10 mouse cellular contexts compared by ENCODE assay signal in the genomic region with DNA sequence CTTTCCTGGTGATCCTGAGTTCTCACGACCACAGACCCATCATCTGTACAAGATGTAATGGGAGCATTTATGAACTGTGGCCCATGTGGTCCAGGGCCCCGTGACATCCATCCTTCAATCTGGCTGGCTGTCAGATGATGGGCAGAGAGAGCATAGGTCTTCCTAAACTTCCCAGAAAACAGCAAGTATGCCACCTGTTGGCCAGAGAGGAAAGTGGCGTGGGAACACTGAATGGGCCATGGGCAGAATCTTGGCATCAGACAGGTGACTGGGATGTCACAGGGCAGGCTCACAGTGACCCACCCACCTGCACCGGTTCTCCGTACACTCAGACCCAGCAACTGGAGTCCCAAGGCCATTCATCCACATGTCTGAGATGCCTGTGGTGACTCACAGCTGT. TPM values are rescaled to one million over a fixed set of nuclear protein-coding genes. Genes with fewer than 3 reads are reported as not detected.
A peak's percentile ranks its signal among the peaks of the same experiment; 100 is the strongest.
DNase-seq lines count a peak whose midpoint lies in the region; ATAC-seq and TF ChIP-seq lines count a peak whose summit lies in the region.
"Had no signal": no experiment of that assay in that cellular context is flagged by ENCODE, and none has a peak within 500 bp of the region (broad histone marks: within the 10 kb centered on the region; RNA-seq: fewer than 3 reads in every experiment).

No protein-coding gene starts in this region.

- 28% methylated on average over 5 of the region's 5 CpGs for WGBS in liver, postnatal 0 days (ENCODE audit: insufficient replicate concordance)
- WGBS in liver, embryonic 12.5 days (ENCODE audit: insufficient replicate concordance), result 35% methylated on average over 5 of the region's 5 CpGs
- 45% methylated on average over 5 of the region's 5 CpGs for WGBS in thymus, adult 2 months

- H3K4me2 ChIP-seq in liver, postnatal 0 days (ENCODE audit: low read depth, low read length), result no peak overlapping the region
- H3K4me2 ChIP-seq in liver, embryonic 12.5 days, result no peak overlapping the region
- H3K4me2 ChIP-seq: liver, embryonic 15.5 days had no signal

- no peak overlapping the region for H3K4me3 ChIP-seq in liver, postnatal 0 days (ENCODE audit: low read depth, low read length)
- no peak overlapping the region for H3K4me3 ChIP-seq in liver, embryonic 12.5 days
- no peak overlapping the region for H3K4me3 ChIP-seq in thymus, adult 2 months (ENCODE audit: control insufficient read depth, insufficient read depth, low read length)
- H3K4me3 ChIP-seq: liver, embryonic 15.5 days had no signal

- no peaks in the 10 kb centered on the region for H3K27me3 ChIP-seq in liver, postnatal 0 days (ENCODE audit: insufficient read depth, low read length)
- 0 out of 2 replicates have a peak, but pooled peaks cover 4% of the 10 kb centered on the region for H3K27me3 ChIP-seq in liver, embryonic 12.5 days (replicated peaks)
- H3K27me3 ChIP-seq in thymus, adult 2 months (ENCODE audit: control insufficient read depth, insufficient read depth, low read length), result no peaks in the 10 kb centered on the region
- H3K27me3 ChIP-seq: liver, embryonic 15.5 days had no signal

- no peaks in the 10 kb centered on the region for H3K9me3 ChIP-seq in liver, postnatal 0 days (ENCODE audit: low read length)
- no peaks in the 10 kb centered on the region for H3K9me3 ChIP-seq in liver, embryonic 12.5 days (replicated peaks)
- H3K9me3 ChIP-seq: G1E; liver, embryonic 15.5 days had no signal

- H3K27ac ChIP-seq in liver, postnatal 0 days (ENCODE audit: low read depth), result no peak overlapping the region
- no peak overlapping the region for H3K27ac ChIP-seq in liver, embryonic 12.5 days
- peak overlapping the region; percentile 75 for H3K27ac ChIP-seq in thymus, adult 2 months (ENCODE audit: control insufficient read depth, insufficient read depth, low read length)
- H3K27ac ChIP-seq: liver, embryonic 15.5 days had no signal

- TF ChIP-seq CTCF in liver, postnatal 0 days (IDR thresholded peaks at IDR 0.05; ENCODE audit: low read depth), result peak; percentile 79
- no peak; the same call in 1 of the 2 replicates for TF ChIP-seq CTCF in thymus, adult 2 months (IDR thresholded peaks at IDR 0.05; ENCODE audit: borderline replicate concordance, control insufficient read depth, extremely low read depth, insufficient read depth, low read length, poor library complexity)

- H3K9ac ChIP-seq in liver, postnatal 0 days (replicated peaks), result no peak overlapping the region
- H3K9ac ChIP-seq in liver, embryonic 12.5 days, result no peak overlapping the region
- H3K9ac ChIP-seq: liver, embryonic 15.5 days had no signal

- ATAC-seq in liver, postnatal 0 days, result no peak
- no peak for ATAC-seq in liver, embryonic 12.5 days

- DNase-seq in cerebellum, adult 11 months, result peak; percentile 54
- no peak for DNase-seq in cerebellum, adult 8-10 months
- DNase-seq in liver, postnatal 0 days, result peak; percentile 49
- peak; percentile 74 for DNase-seq in cerebellum, adult 9-11 months
- peak; percentile 65 to 74 for DNase-seq in kidney, postnatal 4 days
- peak; percentile 71 for DNase-seq in thymus, adult 2 months
- no peak for DNase-seq in ovary, postnatal 10 days (ENCODE audit: low spot score)

- H3K4me1 ChIP-seq in liver, postnatal 0 days (ENCODE audit: insufficient read depth), result 0 out of 2 replicates have a peak, but pooled peaks cover 7% of the 10 kb centered on the region
- peaks cover 6% of the 10 kb centered on the region for H3K4me1 ChIP-seq in liver, embryonic 12.5 days
- H3K4me1 ChIP-seq in thymus, adult 2 months (replicated peaks; ENCODE audit: control insufficient read depth, insufficient read depth, low read length), result peaks cover 41% of the 10 kb centered on the region

- TF ChIP-seq POLR2A in thymus, adult 2 months (IDR thresholded peaks at IDR 0.05; ENCODE audit: control insufficient read depth, extremely low read depth, insufficient read depth, low read length, poor library complexity), result no peak

- H3K36me3 ChIP-seq in liver, postnatal 0 days (replicated peaks; ENCODE audit: insufficient read depth, low read length), result no peaks in the 10 kb centered on the region
- H3K36me3 ChIP-seq in liver, embryonic 12.5 days, result no peaks in the 10 kb centered on the region
- no peaks in the 10 kb centered on the region for H3K36me3 ChIP-seq in thymus, adult 2 months (ENCODE audit: control insufficient read depth, insufficient read depth, low read length)
- H3K36me3 ChIP-seq: G1E; liver, embryonic 15.5 days had no signal

- TF ChIP-seq EP300 in liver, postnatal 0 days (IDR thresholded peaks at IDR 0.05; ENCODE audit: low read depth), result no peak

RNA-seq across cellular contexts. Expression of gene Traf2, which starts 4.4 kb away (rescaled TPM):
- 10.6 and 10.7 TPM in 2 replicates for polyA plus RNA-seq in liver, postnatal 0 days (2015; fragmentation: Nextera tagmentation; extraction: Ambion mirVana)
- polyA plus RNA-seq in liver, embryonic 12.5 days (2016; fragmentation: Nextera tagmentation; extraction: Ambion mirVana), result 22.4 and 24.4 TPM in 2 replicates
- polyA plus RNA-seq in thymus, adult 2 months (2012; rRNA removed), result 47.7 and 49.9 TPM in 2 replicates

RNA-seq across cellular contexts. Expression of gene Edf1, which starts 6.5 kb away (rescaled TPM):
- 263 and 268 TPM in 2 replicates for polyA plus RNA-seq in liver, postnatal 0 days (2015; fragmentation: Nextera tagmentation; extraction: Ambion mirVana)
- polyA plus RNA-seq in liver, embryonic 12.5 days (2016; fragmentation: Nextera tagmentation; extraction: Ambion mirVana), result 293 and 311 TPM in 2 replicates
- polyA plus RNA-seq in thymus, adult 2 months (2012; rRNA removed), result 142 and 152 TPM in 2 replicates

RNA-seq across cellular contexts. Expression of gene Mamdc4, which starts 23.5 kb away (rescaled TPM):
- polyA plus RNA-seq in liver, postnatal 0 days (2015; fragmentation: Nextera tagmentation; extraction: Ambion mirVana), result 0.07 and 0.09 TPM in 2 replicates
- 0.38 and 0.45 TPM in 2 replicates for polyA plus RNA-seq in liver, embryonic 12.5 days (2016; fragmentation: Nextera tagmentation; extraction: Ambion mirVana)
- 18.9 and 25.8 TPM in 2 replicates for polyA plus RNA-seq in thymus, adult 2 months (2012; rRNA removed)

RNA-seq across cellular contexts. Expression of gene Phpt1, which starts 23.8 kb away (rescaled TPM):
- polyA plus RNA-seq in liver, postnatal 0 days (2015; fragmentation: Nextera tagmentation; extraction: Ambion mirVana), result 44.7 and 46.1 TPM in 2 replicates
- 67.8 and 69.2 TPM in 2 replicates for polyA plus RNA-seq in liver, embryonic 12.5 days (2016; fragmentation: Nextera tagmentation; extraction: Ambion mirVana)
- polyA plus RNA-seq in thymus, adult 2 months (2012; rRNA removed), result 73.6 and 94.7 TPM in 2 replicates

RNA-seq across cellular contexts. Expression of gene Ajm1, which starts 30.4 kb away (rescaled TPM):
- polyA plus RNA-seq in liver, postnatal 0 days (2015; fragmentation: Nextera tagmentation; extraction: Ambion mirVana), result 0.02 TPM in 1 of 2 replicates, not detected in the other
- polyA plus RNA-seq in liver, embryonic 12.5 days (2016; fragmentation: Nextera tagmentation; extraction: Ambion mirVana), result not detected in 2 replicates
- polyA plus RNA-seq in thymus, adult 2 months (2012; rRNA removed), result 7.0 and 7.4 TPM in 2 replicates
- polyA plus RNA-seq: liver, embryonic 15.5 days had no signal

Comparison
In these comparisons a context has a peak if more than half of its experiments do, and no peak if none do; other contexts are left out.
1. DNase-seq: peak in cerebellum, adult 11 months (single experiment), liver, postnatal 0 days (single experiment), cerebellum, adult 9-11 months (single experiment), kidney, postnatal 4 days (2 of 2) and thymus, adult 2 months (single experiment); none in cerebellum, adult 8-10 months (single experiment) and ovary, postnatal 10 days (single experiment).
2. RNA of gene Mamdc4, which starts 23.5 kb away (polyA plus RNA-seq): 18.9 to 25.8 TPM in thymus, adult 2 months; 0.38 to 0.45 TPM in liver, embryonic 12.5 days and 0.07 to 0.09 TPM in liver, postnatal 0 days; every median in the first group is over 10 times any median in the second.